21 mouse cellular contexts compared by ENCODE assay signal in the genomic region with DNA sequence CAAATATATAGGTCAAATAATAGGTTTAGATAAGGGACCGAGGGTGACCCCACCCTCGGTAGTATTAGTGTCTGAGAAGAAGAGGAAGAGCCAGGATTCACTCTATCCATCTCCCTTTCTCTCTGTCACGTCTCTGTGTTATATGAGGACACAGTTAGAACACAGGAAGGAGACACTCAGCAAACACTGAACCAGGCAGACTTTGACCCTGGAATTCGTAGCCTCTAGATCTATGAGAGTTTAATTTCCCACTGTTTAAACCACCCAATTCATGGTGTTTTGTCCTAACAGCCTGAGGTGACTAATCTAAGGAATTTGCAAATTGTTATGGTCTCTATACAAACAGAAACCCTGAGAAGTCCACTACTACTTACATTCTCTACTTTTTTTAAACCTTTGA. TPM values are rescaled to one million over a fixed set of nuclear protein-coding genes. Genes with fewer than 3 reads are reported as not detected.
"Had no signal": no experiment of that assay in that cellular context is flagged by ENCODE, and none has a peak within 500 bp of the region (broad histone marks: within the 10 kb centered on the region; RNA-seq: fewer than 3 reads in every experiment).

No protein-coding gene starts in this region.

- H3K27me3 ChIP-seq: hindbrain, embryonic 13.5 days; liver, embryonic 13.5 days; lung, embryonic 15.5 days; midbrain, embryonic 13.5 days had no signal

- H3K4me2 ChIP-seq: hindbrain, embryonic 13.5 days; liver, embryonic 13.5 days; lung, embryonic 15.5 days; midbrain, embryonic 13.5 days had no signal

- H3K36me3 ChIP-seq: hindbrain, embryonic 13.5 days; limb, embryonic 10.5 days; liver, embryonic 13.5 days; lung, embryonic 15.5 days; midbrain, embryonic 13.5 days had no signal

- H3K4me3 ChIP-seq: hindbrain, embryonic 13.5 days; left cerebral cortex, adult 2 months; limb, embryonic 10.5 days; liver, embryonic 13.5 days; lung, embryonic 15.5 days; midbrain, embryonic 13.5 days had no signal

- ATAC-seq: hindbrain, postnatal 0 days; liver, postnatal 0 days; midbrain, embryonic 13.5 days had no signal

- DNase-seq: liver, embryonic 13.5 days; liver, postnatal 0 days; lung, postnatal 36 days; right cerebral cortex, postnatal 14 days; thymus, adult 18-20 months; thymus, postnatal 25 days had no signal

- H3K27ac ChIP-seq: hindbrain, embryonic 13.5 days; hindbrain, postnatal 0 days; left cerebral cortex, adult 2 months; limb, embryonic 10.5 days; liver, embryonic 13.5 days; lung, embryonic 15.5 days; midbrain, embryonic 13.5 days had no signal

- H3K9me3 ChIP-seq: hindbrain, embryonic 13.5 days; limb, embryonic 10.5 days; liver, embryonic 13.5 days; lung, embryonic 15.5 days; midbrain, embryonic 13.5 days had no signal

- H3K9ac ChIP-seq: hindbrain, embryonic 13.5 days; liver, embryonic 13.5 days; liver, postnatal 0 days; lung, embryonic 15.5 days; midbrain, embryonic 13.5 days had no signal

- H3K4me1 ChIP-seq: hindbrain, embryonic 13.5 days; midbrain, embryonic 13.5 days had no signal

RNA-seq across cellular contexts. Expression of a gene that starts 2.9 kb away (rescaled TPM):
- total RNA-seq: hindbrain, postnatal 0 days; layer of hippocampus, adult 8-10 months; layer of hippocampus, postnatal 25 days; left cerebral cortex, adult 2 months; left cerebral cortex, postnatal 14 days; midbrain, postnatal 0 days had no signal
- polyA plus RNA-seq: hindbrain, postnatal 0 days; limb, embryonic 10.5 days; limb, embryonic 14.5 days; lung, embryonic 15.5 days; midbrain, embryonic 13.5 days; midbrain, postnatal 0 days had no signal

RNA-seq across cellular contexts. Expression of a gene that starts 16.3 kb away (rescaled TPM):
- total RNA-seq: hindbrain, postnatal 0 days; layer of hippocampus, adult 8-10 months; layer of hippocampus, postnatal 25 days; left cerebral cortex, adult 2 months; left cerebral cortex, postnatal 14 days; megakaryocyte progenitor cell, adult 5-6 weeks; midbrain, postnatal 0 days had no signal
- polyA plus RNA-seq: hindbrain, embryonic 13.5 days; hindbrain, postnatal 0 days; large intestine, adult 2 months; limb, embryonic 10.5 days; limb, embryonic 14.5 days; liver, embryonic 13.5 days; liver, postnatal 0 days; lung, embryonic 15.5 days; midbrain, embryonic 13.5 days; midbrain, postnatal 0 days; neural tube, embryonic 14.5 days; urinary bladder, adult 2 months had no signal

RNA-seq across cellular contexts. Expression of a gene that starts 16.6 kb away (rescaled TPM):
- total RNA-seq: hindbrain, postnatal 0 days; layer of hippocampus, adult 8-10 months; layer of hippocampus, postnatal 25 days; left cerebral cortex, adult 2 months; left cerebral cortex, postnatal 14 days; megakaryocyte progenitor cell, adult 5-6 weeks; midbrain, postnatal 0 days had no signal
- polyA plus RNA-seq: hindbrain, embryonic 13.5 days; hindbrain, postnatal 0 days; large intestine, adult 2 months; limb, embryonic 10.5 days; limb, embryonic 14.5 days; liver, embryonic 13.5 days; liver, postnatal 0 days; lung, embryonic 15.5 days; midbrain, embryonic 13.5 days; midbrain, postnatal 0 days; neural tube, embryonic 14.5 days; urinary bladder, adult 2 months had no signal

RNA-seq across cellular contexts. Expression of a gene that starts 50.1 kb away (rescaled TPM):
- total RNA-seq: hindbrain, postnatal 0 days; layer of hippocampus, adult 8-10 months; layer of hippocampus, postnatal 25 days; left cerebral cortex, adult 2 months; left cerebral cortex, postnatal 14 days; megakaryocyte progenitor cell, adult 5-6 weeks; midbrain, postnatal 0 days had no signal
- polyA plus RNA-seq: hindbrain, embryonic 13.5 days; hindbrain, postnatal 0 days; large intestine, adult 2 months; limb, embryonic 10.5 days; midbrain, postnatal 0 days; neural tube, embryonic 14.5 days; urinary bladder, adult 2 months had no signal
